Mouse (Mus musculus): ENCODE data around the gene Bms1. TPM values are rescaled to one million over a fixed set of nuclear protein-coding genes. Genes with fewer than 3 reads are reported as not detected.

Gene Bms1
- polyA plus RNA-seq (2014; fragmentation: Nextera tagmentation; extraction: Ambion mirVana) = 38.6 and 41.4 TPM in 2 replicates

DNA sequence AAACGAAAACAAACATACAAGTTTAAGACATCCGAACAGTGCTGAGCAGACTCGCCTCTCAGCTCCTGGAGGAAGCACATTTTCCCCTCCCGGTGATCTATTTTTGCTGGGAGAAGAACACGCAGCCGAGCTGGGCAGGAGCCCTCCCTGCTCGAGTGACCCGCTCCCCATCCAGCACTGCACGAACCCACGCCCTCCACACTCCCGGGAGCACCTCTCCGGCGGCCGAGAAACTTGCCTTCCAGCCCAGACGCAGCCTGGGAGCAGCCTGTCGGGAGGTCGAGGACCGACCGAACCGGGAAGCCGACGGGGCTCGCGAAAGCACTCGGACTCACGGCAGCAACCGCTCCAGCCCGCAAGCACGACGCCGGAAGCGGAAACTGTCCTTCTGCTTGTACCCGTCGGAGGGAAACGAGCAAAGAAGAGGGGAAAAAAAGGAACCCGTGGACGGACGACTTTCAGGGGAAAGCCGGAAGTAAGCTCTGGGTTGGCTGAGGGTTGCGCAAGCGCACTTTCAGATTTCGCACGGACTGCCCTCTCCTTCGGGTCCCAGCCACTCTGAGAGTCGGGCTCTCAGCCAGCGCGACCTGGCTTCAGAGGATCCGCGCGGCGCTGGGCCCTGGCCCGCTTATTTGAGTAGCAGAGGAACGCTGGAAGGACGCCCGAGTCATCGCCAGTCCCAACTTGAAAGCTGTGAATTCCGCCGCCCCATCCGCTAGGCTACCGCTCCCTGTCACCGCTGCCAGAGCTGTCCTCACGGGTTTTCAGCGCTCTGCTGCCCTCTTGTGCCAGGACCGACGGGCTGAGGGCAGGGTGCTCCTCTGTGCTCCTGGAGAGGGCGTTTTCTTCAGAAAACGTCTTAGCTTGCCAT is at the start of gene Bms1:
Bms1 (minus strand) TSS at position 425 of the 871 bp plus-strand sequence.
- H3K9ac ChIP-seq = peak within 1 kb of the TSS; percentile 84
- no peaks in the 10 kb centered on the region for H3K9me3 ChIP-seq (ENCODE audit: low read depth, low read length)
- ATAC-seq (ENCODE audit: insufficient read depth) (peak; percentile 97), DNase-seq (peak; percentile 99)
- TF ChIP-seq CTCF (IDR thresholded peaks at IDR 0.05; ENCODE audit: low read depth) = peak; percentile 95
- H3K4me3 ChIP-seq (ENCODE audit: low read depth, low read length) = peak within 1 kb of the TSS; percentile 88
- peak within 1 kb of the TSS; percentile 89 for H3K27ac ChIP-seq (ENCODE audit: low read depth)
- no peaks in the 10 kb centered on the region for H3K4me1 ChIP-seq (ENCODE audit: insufficient read depth)
- no peaks in the 10 kb centered on the region for H3K27me3 ChIP-seq (ENCODE audit: insufficient read depth, low read length)
- peak within 1 kb of the TSS; percentile 73 for H3K4me2 ChIP-seq
- peaks cover 31% of the 10 kb centered on the region for H3K36me3 ChIP-seq (ENCODE audit: insufficient read depth)
- under 1% methylated on average over 67 of the region's 67 CpGs for WGBS

- Histone ChIP-seq H3K27me3 (ENCODE audit: insufficient read depth, low read length) (no peaks in the 10 kb centered on the region), H3K4me3 (ENCODE audit: low read depth, low read length) (no peak overlapping the region), H3K4me2 (no peak overlapping the region), H3K9ac (no peak overlapping the region), H3K4me1 (ENCODE audit: insufficient read depth) (no peaks in the 10 kb centered on the region), H3K9me3 (ENCODE audit: low read depth, low read length) (no peaks in the 10 kb centered on the region), H3K27ac (ENCODE audit: low read depth) (no peak overlapping the region), H3K36me3 (ENCODE audit: insufficient read depth) (peaks cover 49% of the 10 kb centered on the region)
- 83% methylated on average over 15 of the region's 15 CpGs for WGBS
- no peak for ATAC-seq (ENCODE audit: insufficient read depth)
- peak; percentile 11 for DNase-seq
- no peak for TF ChIP-seq CTCF (IDR thresholded peaks at IDR 0.05; ENCODE audit: low read depth)
Observed at GRCm38 (mm10) chr6:118462069-118462705, 42.9 kb upstream of the Bms1 start.

GRCm38 (mm10) chr6:118457726-118458125 is 38.5 kb upstream of the Bms1 start:
- Histone ChIP-seq H3K4me1 (ENCODE audit: insufficient read depth) (no peaks in the 10 kb centered on the region; the same call in 1 of the 2 replicates), H3K36me3 (ENCODE audit: insufficient read depth) (peaks cover 9% of the 10 kb centered on the region), H3K4me2 (no peak overlapping the region), H3K27me3 (ENCODE audit: insufficient read depth, low read length) (no peaks in the 10 kb centered on the region), H3K9ac (no peak overlapping the region), H3K27ac (ENCODE audit: low read depth) (no peak overlapping the region), H3K4me3 (ENCODE audit: low read depth, low read length) (no peak overlapping the region), H3K9me3 (ENCODE audit: low read depth, low read length) (no peaks in the 10 kb centered on the region)
- no peak for ATAC-seq (ENCODE audit: insufficient read depth)
- no peak for TF ChIP-seq CTCF (IDR thresholded peaks at IDR 0.05; ENCODE audit: low read depth)
- WGBS = 98% methylated on average over 1 of the region's 1 CpGs
- no peak for DNase-seq

- peak within 1 kb of the TSS; percentile 83 for H3K9ac ChIP-seq
Observed at GRCm38 (mm10) chr6:118455042-118455631, 35.9 kb upstream of the Bms1 start, which contains the start of gene Zfp248. TSS of gene Zfp248 (minus strand) at chr6:118455528.

GRCm38 (mm10) chr6:118454452-118454851 is 35.2 kb upstream of the Bms1 start:
- H3K36me3 ChIP-seq (ENCODE audit: insufficient read depth) = peaks cover 12% of the 10 kb centered on the region; the same call in 1 of the 2 replicates
- H3K4me3 ChIP-seq (ENCODE audit: low read depth, low read length) = peak overlapping the region; percentile 75
- no peaks in the 10 kb centered on the region; the same call in 1 of the 2 replicates for H3K4me1 ChIP-seq (ENCODE audit: insufficient read depth)
- TF ChIP-seq CTCF (IDR thresholded peaks at IDR 0.05; ENCODE audit: low read depth) = no peak
- no peaks in the 10 kb centered on the region for H3K9me3 ChIP-seq (ENCODE audit: low read depth, low read length)
- H3K9ac ChIP-seq = peak overlapping the region; percentile 83
- peak; percentile 17 for DNase-seq
- 24% methylated on average over 8 of the region's 8 CpGs for WGBS
- peak; percentile 8; the same call in 1 of the 2 replicates for ATAC-seq (ENCODE audit: insufficient read depth)
- H3K4me2 ChIP-seq = peak overlapping the region; percentile 67
- no peaks in the 10 kb centered on the region for H3K27me3 ChIP-seq (ENCODE audit: insufficient read depth, low read length)
- no peak overlapping the region for H3K27ac ChIP-seq (ENCODE audit: low read depth)

More at GRCm38 (mm10) chr6:118455042-118455631, 35.9 kb upstream of the Bms1 start, which contains the start of gene Zfp248:
- Histone ChIP-seq H3K27me3 (ENCODE audit: insufficient read depth, low read length) (no peaks in the 10 kb centered on the region), H3K4me2 (peak within 1 kb of the TSS; percentile 67), H3K9me3 (ENCODE audit: low read depth, low read length) (no peaks in the 10 kb centered on the region), H3K36me3 (ENCODE audit: insufficient read depth) (peaks cover 12% of the 10 kb centered on the region; the same call in 1 of the 2 replicates), H3K4me3 (ENCODE audit: low read depth, low read length) (peak within 1 kb of the TSS; percentile 75), H3K4me1 (ENCODE audit: insufficient read depth) (no peaks in the 10 kb centered on the region; the same call in 1 of the 2 replicates), H3K27ac (ENCODE audit: low read depth) (peak within 1 kb of the TSS; percentile 92)
- ATAC-seq (ENCODE audit: insufficient read depth) (peak; percentile 95), DNase-seq (peak; percentile 93)
- peak; percentile 79 for TF ChIP-seq CTCF (IDR thresholded peaks at IDR 0.05; ENCODE audit: low read depth)
- under 1% methylated on average over 43 of the region's 43 CpGs for WGBS

- Histone ChIP-seq H3K27me3 (ENCODE audit: insufficient read depth, low read length) (no peaks in the 10 kb centered on the region), H3K36me3 (ENCODE audit: insufficient read depth) (peaks cover 41% of the 10 kb centered on the region), H3K4me1 (ENCODE audit: insufficient read depth) (no peaks in the 10 kb centered on the region), H3K4me2 (no peak overlapping the region), H3K4me3 (ENCODE audit: low read depth, low read length) (no peak overlapping the region), H3K9ac (no peak overlapping the region), H3K9me3 (ENCODE audit: low read depth, low read length) (no peaks in the 10 kb centered on the region), H3K27ac (ENCODE audit: low read depth) (no peak overlapping the region)
- no peak for DNase-seq
- ATAC-seq (ENCODE audit: insufficient read depth) = no peak
- 72% methylated on average over 4 of the region's 4 CpGs for WGBS
- no peak for TF ChIP-seq CTCF (IDR thresholded peaks at IDR 0.05; ENCODE audit: low read depth)
Observed at GRCm38 (mm10) chr6:118431502-118431901, 12.2 kb upstream of the Bms1 start.

All from lung, embryonic 14.5 days (tissue).